Mouse (Mus musculus) layer of hippocampus, postnatal 10 days (tissue): Measurements from ENCODE around the gene Msln. TPM values are rescaled to one million over a fixed set of nuclear protein-coding genes. Genes with fewer than 3 reads are reported as not detected.
A peak's percentile ranks its signal among the peaks of the same experiment; 100 is the strongest.
"Not testable (repeated sequence)": the region's sequence is repeated elsewhere in the genome, so short reads cannot be mapped to it uniquely, and the experiment has no call there.

ENCODE experiments used
- DNase-seq, 2 experiments: peaks; one replicate each; pipeline ENCODE4 v3.0.0; 2021; ENCODE audit warnings: low spot score in 2 of 2
- total RNA-seq, 2 experiments: library from RNA; stranded (reverse); gene quantifications; 2 replicates each; pipeline ENCODE4 v1.2.3; 2021

The Msln gene
- total RNA-seq, 2 experiments from 2014 or later = 1.8 to 2.6 TPM

DNA sequence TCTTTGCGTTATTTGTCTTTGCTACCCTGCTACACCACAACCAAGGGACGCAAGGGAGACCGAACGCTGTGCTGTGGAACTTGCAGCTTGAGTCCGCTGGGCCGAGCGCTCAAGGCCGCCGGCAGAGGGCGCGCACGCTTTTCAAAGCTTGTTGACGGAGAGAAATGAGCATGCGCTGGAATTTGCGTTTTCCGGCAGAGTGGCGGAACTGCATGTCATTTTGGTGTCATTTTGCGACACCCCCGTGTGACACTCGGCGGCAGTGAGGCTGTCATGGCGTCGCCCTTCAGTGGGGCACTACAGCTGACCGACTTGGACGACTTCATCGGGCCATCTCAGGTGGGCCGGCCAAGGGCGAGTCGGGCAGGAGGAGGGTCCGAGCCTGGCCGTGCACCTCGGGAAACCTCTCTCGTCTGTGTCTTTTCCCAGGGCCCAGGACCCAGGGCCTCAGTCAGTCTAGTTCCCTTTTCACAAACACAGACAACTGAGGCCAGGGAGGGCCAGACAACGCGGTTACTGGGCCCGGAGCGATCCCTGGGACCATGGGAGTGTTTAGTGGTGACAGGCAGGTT, 19.5 kb upstream of the Msln start, which contains the start of gene Narfl:
Gene Narfl (plus strand): TSS at position 228 of the 572 bp plus-strand sequence.
- DNase-seq = peak; percentile 99

GRCm38 (mm10) chr17:25769331-25769730, 15.2 kb upstream of the Msln start:
- DNase-seq = no peak

- no peak for DNase-seq
These were observed 11.7 kb upstream of the Msln start for GRCm38 (mm10) chr17:25765886-25766285.

- DNase-seq = no peak
These were observed 8.4 kb upstream of the Msln start for GRCm38 (mm10) chr17:25762591-25762990.

DNA sequence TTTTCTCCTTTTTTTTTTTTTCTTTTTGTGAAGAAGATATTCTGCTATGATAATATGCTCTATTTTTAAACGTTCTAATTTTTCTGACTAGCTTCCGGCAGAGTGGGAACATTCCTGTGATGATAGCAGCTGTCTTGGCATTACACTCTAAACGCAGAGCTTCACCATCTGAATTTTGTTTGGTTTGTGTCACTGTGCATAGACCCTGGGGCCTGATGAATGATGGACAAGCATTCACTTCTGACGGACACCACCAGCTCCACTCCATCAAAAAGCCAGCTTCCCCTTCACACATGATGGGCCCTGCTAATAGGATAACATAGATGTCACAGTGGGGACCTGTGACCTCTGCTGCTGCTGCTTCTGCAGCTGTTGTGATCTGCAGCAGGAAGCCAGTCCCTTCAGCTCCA, 7.4 kb upstream of the Msln start:
- no peak for DNase-seq

GRCm38 (mm10) chr17:25760148-25760547, 6.0 kb upstream of the Msln start:
- no peak for DNase-seq

DNA sequence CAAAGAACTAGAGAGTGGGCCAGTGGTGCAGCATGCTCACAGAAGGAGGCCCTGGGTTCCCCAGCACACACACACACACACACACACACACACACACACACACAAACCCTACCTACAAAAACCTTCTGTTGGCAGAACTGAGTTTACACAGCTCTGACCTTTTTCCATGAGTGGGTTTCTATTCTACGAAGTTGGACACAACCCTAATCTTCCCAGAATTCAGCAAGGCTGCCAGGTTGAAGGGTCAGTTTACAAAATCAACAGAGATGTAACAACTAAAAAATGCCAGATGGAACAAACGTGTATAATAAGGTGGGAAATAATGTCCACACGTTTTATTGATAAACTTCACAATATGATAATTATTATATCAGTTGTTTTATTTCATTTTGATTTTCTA, 3.5 kb upstream of the Msln start:
- no peak for DNase-seq

- no peak for DNase-seq
These were observed 2.4 kb upstream of the Msln start for GRCm38 (mm10) chr17:25756378-25757242.

GRCm38 (mm10) chr17:25755627-25756377, 1.6 kb upstream of the Msln start:
- no peak for DNase-seq

- no peak for DNase-seq
These were observed 908 bp upstream of the Msln start for GRCm38 (mm10) chr17:25755086-25755485.

DNA sequence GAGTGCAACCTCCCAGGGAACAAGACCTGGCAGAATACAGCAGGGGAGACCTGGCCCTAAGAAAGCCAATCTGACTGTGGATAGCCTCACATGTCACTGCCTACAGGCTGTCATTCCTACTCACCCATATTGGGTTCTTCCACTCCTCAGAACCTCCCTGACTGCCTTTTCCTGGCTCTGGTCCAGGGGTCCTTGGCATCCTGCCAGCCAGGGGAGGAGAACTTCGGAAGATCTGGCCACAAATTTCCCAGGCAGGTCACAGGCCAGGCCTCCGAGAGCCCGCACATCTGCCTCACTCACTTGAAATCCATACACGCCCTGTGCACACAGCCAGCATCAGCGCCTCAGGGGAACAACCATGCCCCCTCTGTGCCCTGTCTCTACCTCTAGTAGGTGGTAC, 2.7 kb downstream of the Msln start:
- peak; percentile 60 to 63 for DNase-seq

GRCm38 (mm10) chr17:25749314-25749713, 4.9 kb downstream of the Msln start:
- no peak for DNase-seq

GRCm38 (mm10) chr17:25748238-25748637, 5.9 kb downstream of the Msln start:
- DNase-seq = no peak

DNA sequence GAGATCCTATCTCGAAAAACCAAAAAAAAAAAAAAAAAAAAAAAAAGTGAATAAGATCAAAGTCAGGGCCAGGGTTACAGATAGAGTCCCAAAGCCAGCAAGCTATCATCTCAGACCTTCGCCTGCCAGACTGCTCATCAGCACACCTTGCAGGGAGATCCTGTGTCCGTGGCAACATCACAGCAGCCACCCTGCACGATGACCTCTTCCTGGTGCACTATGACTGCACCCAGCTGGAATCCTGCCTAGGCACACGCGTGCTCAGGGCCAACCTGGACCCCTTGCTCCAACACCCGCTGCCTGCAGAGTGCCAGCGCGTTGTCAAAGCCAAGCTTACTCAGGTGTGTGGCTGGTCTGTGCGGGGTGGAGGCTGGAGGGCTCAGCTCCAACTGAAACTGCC, 9.9 kb downstream of the Msln start:
- DNase-seq = no peak

GRCm38 (mm10) chr17:25743831-25744230, 10.3 kb downstream of the Msln start:
- no peak for DNase-seq

- not testable (repeated sequence) for DNase-seq
These were observed 12.7 kb downstream of the Msln start for GRCm38 (mm10) chr17:25741471-25741870.

DNA sequence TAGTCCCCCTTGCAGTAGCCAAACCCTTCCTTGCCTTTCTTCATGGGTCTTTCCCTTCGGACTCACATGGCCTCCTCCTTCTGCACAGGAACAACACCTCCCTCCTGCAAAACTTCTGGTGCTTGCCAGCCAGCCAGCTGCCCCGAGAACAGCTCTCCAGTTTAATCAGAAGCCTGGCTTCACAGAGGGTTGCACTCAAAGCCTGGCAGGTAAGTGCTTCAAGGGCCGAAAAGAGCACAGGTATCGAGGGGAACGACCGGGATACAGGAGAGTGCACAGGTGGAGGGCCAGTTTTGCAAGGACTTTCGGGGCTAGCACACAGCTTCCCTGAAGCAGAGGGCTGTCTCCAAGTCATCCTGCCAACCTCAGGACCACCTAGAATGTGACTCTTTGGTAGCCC, 15.3 kb downstream of the Msln start:
- no peak for DNase-seq

DNA sequence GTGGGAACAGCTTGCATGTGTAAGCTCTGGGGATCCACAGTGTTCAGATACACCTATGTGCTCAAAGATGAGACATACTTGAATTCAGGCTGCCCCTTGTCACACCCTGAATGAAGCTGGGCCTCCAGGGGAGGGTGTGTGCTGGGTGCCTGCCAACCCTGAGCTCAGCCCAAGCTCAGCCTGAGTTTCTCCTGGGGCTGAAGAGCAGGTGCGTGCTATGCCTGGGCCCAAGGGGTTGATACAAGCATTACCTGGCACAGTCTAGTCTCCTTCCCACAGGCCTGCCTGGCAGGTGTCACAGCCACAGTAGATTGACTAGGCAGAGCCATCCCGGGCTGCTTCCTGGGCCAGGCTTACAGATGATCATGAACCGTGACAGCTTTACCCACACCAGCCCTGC, 18.4 kb downstream of the Msln start, which contains the start of gene Mslnl:
Gene Mslnl (plus strand): TSS at position 298 of the 400 bp plus-strand sequence.
- no peak for DNase-seq

- DNase-seq = no peak
These were observed 18.9 kb downstream of the Msln start for GRCm38 (mm10) chr17:25735246-25735645.

DNA sequence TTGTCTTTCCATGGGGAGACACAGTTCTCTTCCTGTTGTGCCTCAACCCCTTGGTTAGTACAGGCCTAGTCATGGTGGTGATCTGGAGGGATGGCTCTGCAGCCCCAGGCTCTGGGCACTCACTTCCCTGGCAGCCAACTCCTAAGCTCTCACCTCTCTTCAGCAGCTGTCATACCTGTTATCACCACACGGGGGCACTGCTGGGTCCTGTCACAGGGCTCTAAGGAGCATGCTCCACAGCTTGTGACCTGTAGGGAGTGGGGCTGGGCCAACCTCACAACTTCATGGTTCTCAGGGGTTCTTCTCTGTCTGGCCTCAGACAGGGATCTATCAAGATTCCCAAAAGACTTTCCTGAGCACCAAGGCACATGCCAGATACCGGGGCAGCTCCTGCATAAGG, 22.1 kb downstream of the Msln start:
- peak; percentile 91 to 92 for DNase-seq

GRCm38 (mm10) chr17:25728009-25728270, 26.2 kb downstream of the Msln start:
- DNase-seq = peak in 1 of 2 experiments; percentile 48
